Mouse (Mus musculus) cerebellum, adult 2 months (tissue): ENCODE data around the gene Rhcg. TPM values are rescaled to one million over a fixed set of nuclear protein-coding genes. Genes with fewer than 3 reads are reported as not detected.

ENCODE experiments used
- DNase-seq, 2 experiments: peaks; one replicate each; pipeline ENCODE4 v3.0.0; 2021
- H3K27ac ChIP-seq: fragments of 200-500 bp; 2 replicates; pipeline ENCODE4 v1.5.1; 2012; ENCODE audit warnings: low read length, control low read depth, inconsistent platforms; ENCODE audit not compliant: insufficient read depth
- H3K27me3 ChIP-seq: fragments of 200-500 bp; 2 replicates; pipeline ENCODE4 v1.6.1; 2012; ENCODE audit warnings: inconsistent platforms, mild to moderate bottlenecking, low read length, moderate library complexity; ENCODE audit not compliant: control insufficient read depth, insufficient read depth
- H3K4me1 ChIP-seq: fragments of 200-500 bp; 2 replicates; pipeline ENCODE4 v1.6.1; 2011; ENCODE audit warnings: low read length; ENCODE audit not compliant: control insufficient read depth, insufficient read depth
- H3K4me3 ChIP-seq: fragments of 200-500 bp; replicated peaks from 2 replicates; pipeline ENCODE3; 2011; ENCODE audit warnings: mild to moderate bottlenecking, low read depth, low read length, control low read depth; ENCODE audit not compliant: insufficient read depth
- CTCF ChIP-seq: fragments of 200-500 bp; IDR thresholded peaks from 2 replicates; pipeline ENCODE4 v1.5.1; 2011; ENCODE audit warnings: low read depth, mild to moderate bottlenecking, control low read depth, low read length, moderate library complexity, borderline replicate concordance; ENCODE audit not compliant: insufficient read depth
- POLR2A ChIP-seq: fragments of 200-500 bp; IDR thresholded peaks from 2 replicates; pipeline ENCODE4 v1.6.1; 2011; ENCODE audit warnings: low read length, control low read depth, borderline replicate concordance; ENCODE audit not compliant: insufficient read depth
- WGBS: fragments of 180-500 bp; shearing (Covaris S2); methylation state at CpG from one replicate; pipeline ENCODE4 v1.1.7; 2018; 5-methylcytosine and 5-hydroxymethylcytosine counted together
- polyA plus RNA-seq: library from polyadenylated mRNA; depleted of rRNA; stranded (reverse); fragments of >200 nt; gene quantifications from 2 replicates; pipeline ENCODE4 v1.2.3, GENCODE M21; 2012

Gene Rhcg
- polyA plus RNA-seq, 1 experiment: 0.13 TPM

- H3K27ac ChIP-seq: no peak overlapping the region
- TF ChIP-seq CTCF (no peak), POLR2A (no peak)
Observed at GRCm38 (mm10) chr7:79577931-79578850, 39.3 kb downstream of the Rhcg start.

GRCm38 (mm10) chr7:79577096-79577874 is 40.2 kb downstream of the Rhcg start:
- DNase-seq: no peak
- H3K27me3 ChIP-seq: no peaks in the 10 kb centered on the region
- H3K27ac ChIP-seq: no peak overlapping the region
- TF ChIP-seq CTCF (no peak), POLR2A (no peak)
- 21% methylated on average over 12 of the region's 12 CpGs for WGBS
- no peak overlapping the region for H3K4me3 ChIP-seq
- H3K4me1 ChIP-seq: peaks cover 6% of the 10 kb centered on the region; the same call in 1 of the 2 replicates

More at GRCm38 (mm10) chr7:79577931-79578850, 39.3 kb downstream of the Rhcg start:
- Histone ChIP-seq H3K4me3 (peak overlapping the region; percentile 27), H3K27me3 (no peaks in the 10 kb centered on the region), H3K4me1 (peaks cover 6% of the 10 kb centered on the region; the same call in 1 of the 2 replicates)
- 14% methylated on average over 25 of the region's 25 CpGs for WGBS
- DNase-seq: no peak

DNA sequence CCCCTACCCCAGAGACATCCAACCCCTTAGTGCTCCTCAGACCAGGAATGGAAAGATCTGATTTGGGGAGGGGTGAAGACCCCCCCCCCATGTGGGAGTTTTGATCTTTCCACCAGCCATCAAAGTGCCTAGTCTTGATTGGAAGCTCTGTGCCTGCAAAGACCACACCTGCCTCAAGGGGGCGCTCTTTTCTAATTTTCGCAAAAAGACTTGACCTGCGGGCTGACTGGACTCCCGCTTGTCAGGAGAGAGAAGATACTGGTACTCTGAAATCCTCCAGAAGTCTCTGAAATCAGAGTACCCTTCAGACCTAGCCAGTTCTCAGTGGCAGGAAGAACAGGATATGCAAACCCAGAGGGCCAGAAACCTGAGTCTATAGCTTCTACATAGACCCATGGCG is 40.8 kb downstream of the Rhcg start:
- Histone ChIP-seq H3K4me3 (no peak overlapping the region), H3K4me1 (peaks cover 6% of the 10 kb centered on the region; the same call in 1 of the 2 replicates), H3K27me3 (no peaks in the 10 kb centered on the region), H3K27ac (no peak overlapping the region)
- DNase-seq: peak; percentile 37 to 59
- WGBS: 24% methylated on average over 5 of the region's 5 CpGs
- no peak for TF ChIP-seq POLR2A
- peak; percentile 60; the same call in 1 of the 2 replicates for TF ChIP-seq CTCF

DNA sequence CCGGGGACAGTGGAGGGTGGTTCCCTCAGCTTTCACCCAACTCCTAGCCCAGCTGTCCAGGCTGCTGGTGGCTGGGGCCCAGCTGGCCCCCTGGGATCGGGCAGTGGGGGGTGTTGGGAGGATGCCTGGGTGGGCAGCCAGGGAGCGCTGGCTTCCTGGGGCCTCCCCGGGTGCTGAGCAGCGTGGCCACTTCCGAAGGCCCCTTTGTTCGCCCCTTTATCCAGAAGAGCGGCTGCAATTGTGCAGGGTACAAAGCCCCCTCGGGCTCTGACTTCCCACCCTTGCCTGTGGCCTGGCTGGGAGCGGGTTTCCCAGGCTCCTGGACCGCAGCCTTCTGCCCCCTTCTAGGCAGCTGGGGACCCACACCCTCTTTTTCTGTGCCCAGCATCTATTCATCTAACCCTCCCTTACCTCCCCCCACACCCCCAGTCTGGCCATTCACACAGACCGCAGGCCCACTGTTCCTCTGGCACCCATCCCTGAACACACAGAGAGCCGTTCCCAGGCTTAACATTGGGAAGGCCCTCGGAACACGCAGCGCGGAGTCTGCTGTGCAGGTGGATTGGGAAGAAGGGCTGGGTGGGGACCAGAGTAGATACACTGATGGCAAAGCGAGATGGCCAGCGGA is 45.2 kb downstream of the Rhcg start:
- DNase-seq: no peak
- no peak for TF ChIP-seq CTCF
- no peak for TF ChIP-seq POLR2A

DNA sequence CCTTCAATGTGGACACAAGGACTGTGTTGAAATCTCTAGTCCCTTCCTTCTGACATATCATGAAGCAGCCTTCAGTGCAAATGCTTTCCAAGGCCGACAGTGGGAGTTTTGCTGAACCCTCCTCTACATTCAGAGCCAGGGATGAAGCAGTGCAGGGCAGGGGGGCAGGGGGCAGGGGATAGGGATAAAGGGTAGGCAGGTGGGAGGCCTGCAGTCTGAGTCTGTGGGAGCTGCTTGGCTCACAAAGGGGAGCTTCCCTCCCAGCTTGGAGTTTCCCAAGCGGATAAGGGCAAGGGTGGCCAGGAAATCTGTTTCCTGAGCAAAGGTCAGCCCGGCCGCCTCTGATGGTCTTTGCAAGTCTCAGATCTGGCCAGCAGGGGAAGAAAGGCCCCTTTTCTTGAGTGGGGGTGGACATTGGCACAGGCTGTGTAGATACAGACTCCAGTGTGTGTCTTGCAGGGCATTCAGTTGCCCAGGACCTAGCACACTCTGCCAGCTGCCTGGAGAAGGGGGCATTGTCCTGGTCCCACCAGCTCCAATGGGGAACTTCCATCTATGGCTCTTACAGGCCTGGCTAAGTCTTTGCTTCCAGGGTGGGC is 48.4 kb downstream of the Rhcg start:
- TF ChIP-seq POLR2A: no peak
- TF ChIP-seq CTCF: no peak
- no peak overlapping the region for H3K27ac ChIP-seq
- WGBS: 62% methylated on average over 4 of the region's 4 CpGs
- H3K27me3 ChIP-seq: no peaks in the 10 kb centered on the region
- H3K4me3 ChIP-seq: no peak overlapping the region
- no peak for DNase-seq
- H3K4me1 ChIP-seq: no peaks in the 10 kb centered on the region

More for the DNA sequence above, 45.2 kb downstream of the Rhcg start:
- no peak overlapping the region for H3K27ac ChIP-seq
- no peak overlapping the region for H3K4me3 ChIP-seq
- WGBS: 21% methylated on average over 19 of the region's 19 CpGs
- H3K4me1 ChIP-seq: no peaks in the 10 kb centered on the region
- no peaks in the 10 kb centered on the region for H3K27me3 ChIP-seq

- 70% methylated on average over 6 of the region's 6 CpGs for WGBS
- Histone ChIP-seq H3K4me3 (no peak overlapping the region), H3K27ac (no peak overlapping the region), H3K4me1 (no peaks in the 10 kb centered on the region), H3K27me3 (no peaks in the 10 kb centered on the region)
- DNase-seq: no peak
- TF ChIP-seq POLR2A: no peak
- TF ChIP-seq CTCF: no peak
Observed at GRCm38 (mm10) chr7:79568212-79568611, 49.2 kb downstream of the Rhcg start.

DNA sequence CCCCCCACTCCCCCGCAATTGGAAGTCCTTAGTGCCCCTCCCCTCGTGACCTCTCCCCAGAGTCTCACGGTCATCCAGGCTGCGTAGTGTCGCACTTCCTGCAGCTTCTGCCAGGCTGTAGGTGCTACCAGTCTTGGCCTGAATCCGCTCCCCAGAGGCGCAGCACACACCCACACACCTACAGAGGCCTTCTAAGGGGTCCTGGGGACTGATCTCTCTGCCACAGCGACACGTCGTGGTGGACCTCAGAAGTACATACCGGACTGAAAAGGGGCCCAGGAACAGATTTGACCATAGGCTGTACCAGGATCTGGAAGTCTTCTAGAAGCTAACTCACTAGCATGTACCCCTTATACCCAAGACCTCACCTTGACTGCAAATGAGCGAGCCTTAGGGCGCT is 53.8 kb downstream of the Rhcg start:
- DNase-seq: no peak
- TF ChIP-seq POLR2A (no peak), CTCF (peak; percentile 43; the same call in 1 of the 2 replicates)
- H3K4me1 ChIP-seq: no peaks in the 10 kb centered on the region
- H3K27ac ChIP-seq: no peak overlapping the region
- 29% methylated on average over 13 of the region's 13 CpGs for WGBS
- no peaks in the 10 kb centered on the region for H3K27me3 ChIP-seq
- no peak overlapping the region for H3K4me3 ChIP-seq
